Comparison of ENCODE assay signal across 25 mouse cellular contexts in the genomic region with DNA sequence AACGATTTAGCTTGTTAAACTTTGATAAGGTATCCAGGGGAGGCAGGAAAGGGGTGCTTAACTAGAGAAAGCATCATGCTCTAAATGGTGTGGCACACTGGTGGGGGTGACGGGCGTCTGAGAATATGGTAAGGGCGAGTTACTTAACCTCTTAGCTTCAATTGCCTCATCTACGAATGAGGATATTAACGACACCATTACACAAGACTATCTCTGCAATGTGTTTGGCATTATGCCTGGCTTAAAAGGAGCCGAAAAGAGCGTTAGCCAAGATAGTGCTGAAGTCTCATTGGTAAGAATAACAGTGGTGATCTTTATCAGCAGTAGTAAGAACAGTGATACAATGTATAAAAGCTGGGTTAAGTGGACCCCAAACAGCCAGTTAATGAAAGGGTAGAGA.
DNase-seq lines count a peak whose midpoint lies in the region; ATAC-seq and TF ChIP-seq lines count a peak whose summit lies in the region.
"Had no signal": no experiment of that assay in that cellular context is flagged by ENCODE, and none has a peak within 500 bp of the region (broad histone marks: within the 10 kb centered on the region; RNA-seq: fewer than 3 reads in every experiment).

No protein-coding gene starts in this region.

- H3K9ac ChIP-seq in lung, embryonic 15.5 days, result no peak overlapping the region
- H3K9ac ChIP-seq: forebrain, embryonic 12.5 days; limb, embryonic 13.5 days; liver, embryonic 14.5 days; midbrain, embryonic 13.5 days had no signal

- no peak for TF ChIP-seq POLR2A in brain, embryonic 14.5 days (IDR thresholded peaks at IDR 0.05; ENCODE audit: borderline replicate concordance, extremely low read depth, insufficient read depth, insufficient read length, poor library complexity, severe bottlenecking)

- H3K27ac ChIP-seq in lung, embryonic 15.5 days, result no peak overlapping the region
- H3K27ac ChIP-seq: forebrain, embryonic 12.5 days; limb, embryonic 13.5 days; liver, embryonic 14.5 days; midbrain, embryonic 13.5 days; stomach, postnatal 0 days had no signal

- H3K4me3 ChIP-seq in lung, embryonic 15.5 days, result no peak overlapping the region
- H3K4me3 ChIP-seq: forebrain, embryonic 12.5 days; limb, embryonic 13.5 days; megakaryocyte, embryonic 14.5 days; midbrain, embryonic 13.5 days had no signal

- H3K4me1 ChIP-seq in lung, embryonic 15.5 days, result 0 out of 2 replicates have a peak, but pooled peaks cover 9% of the 10 kb centered on the region
- H3K4me1 ChIP-seq: forebrain, embryonic 12.5 days; limb, embryonic 13.5 days; megakaryocyte, embryonic 14.5 days; midbrain, embryonic 13.5 days had no signal

- no peaks in the 10 kb centered on the region for H3K36me3 ChIP-seq in lung, embryonic 15.5 days
- H3K36me3 ChIP-seq: forebrain, embryonic 12.5 days; limb, embryonic 13.5 days had no signal

- H3K9me3 ChIP-seq in lung, embryonic 15.5 days, result no peaks in the 10 kb centered on the region
- H3K9me3 ChIP-seq: forebrain, embryonic 12.5 days; limb, embryonic 13.5 days; midbrain, embryonic 13.5 days had no signal

- peak; percentile 23 for DNase-seq in adrenal gland, postnatal 14 days
- no peak for DNase-seq in adrenal gland, adult 8-10 months
- DNase-seq in lung, postnatal 14 days, result no peak
- peak; percentile 41 for DNase-seq in brain, embryonic 14.5 days (ENCODE audit: low read depth)
- no peak for DNase-seq in frontal cortex, postnatal 36 days (ENCODE audit: low spot score in 2 of 2)
- DNase-seq: cerebellum, adult 11-12 months; cerebellum, postnatal 10 days; heart, adult 11 months; kidney, adult 9 months; kidney, postnatal 14 days; right cerebral cortex, postnatal 14 days; thymus, adult 2 months; thymus, postnatal 4 days had no signal

- H3K27me3 ChIP-seq in lung, embryonic 15.5 days, result no peaks in the 10 kb centered on the region
- H3K27me3 ChIP-seq: forebrain, embryonic 12.5 days; limb, embryonic 13.5 days; megakaryocyte, embryonic 14.5 days; midbrain, embryonic 13.5 days; Patski had no signal

- H3K4me2 ChIP-seq in lung, embryonic 15.5 days, result no peak overlapping the region
- H3K4me2 ChIP-seq: forebrain, embryonic 12.5 days; heart, embryonic 11.5 days; limb, embryonic 13.5 days; midbrain, embryonic 13.5 days had no signal

- 42% methylated on average over 8 of the region's 8 CpGs for WGBS in lung, embryonic 15.5 days

- ATAC-seq in lung, embryonic 15.5 days (ENCODE audit: borderline replicate concordance, extremely low read depth, low FRiP score, low TSS enrichment), result peak; percentile 55; the same call in 1 of the 2 replicates
- peak; percentile 99 for ATAC-seq in megakaryocyte progenitor cell, adult 5-6 weeks (replicated peaks; ENCODE audit: poor library complexity)
- ATAC-seq: hindbrain, embryonic 16.5 days; intestine, embryonic 16.5 days; midbrain, embryonic 13.5 days; Patski had no signal

- no peak for TF ChIP-seq CTCF in brain, embryonic 14.5 days (IDR thresholded peaks at IDR 0.05; ENCODE audit: borderline replicate concordance, extremely low read depth, insufficient read depth, insufficient read length)

Comparison
In these comparisons a context has a peak if more than half of its experiments do, and no peak if none do; other contexts are left out.
1. DNase-seq: peak in adrenal gland, postnatal 14 days (single experiment) and brain, embryonic 14.5 days (single experiment); none in adrenal gland, adult 8-10 months (single experiment), lung, postnatal 14 days (single experiment) and frontal cortex, postnatal 36 days (0 of 2).